Mouse (Mus musculus): ENCODE results near the gene Pde6h. TPM values are rescaled to one million over a fixed set of nuclear protein-coding genes. Genes with fewer than 3 reads are reported as not detected.

Pde6h gene
- total and polyA plus RNA-seq, 3 experiments, result 0.04 to 0.30 TPM; not detected in 1

DNA sequence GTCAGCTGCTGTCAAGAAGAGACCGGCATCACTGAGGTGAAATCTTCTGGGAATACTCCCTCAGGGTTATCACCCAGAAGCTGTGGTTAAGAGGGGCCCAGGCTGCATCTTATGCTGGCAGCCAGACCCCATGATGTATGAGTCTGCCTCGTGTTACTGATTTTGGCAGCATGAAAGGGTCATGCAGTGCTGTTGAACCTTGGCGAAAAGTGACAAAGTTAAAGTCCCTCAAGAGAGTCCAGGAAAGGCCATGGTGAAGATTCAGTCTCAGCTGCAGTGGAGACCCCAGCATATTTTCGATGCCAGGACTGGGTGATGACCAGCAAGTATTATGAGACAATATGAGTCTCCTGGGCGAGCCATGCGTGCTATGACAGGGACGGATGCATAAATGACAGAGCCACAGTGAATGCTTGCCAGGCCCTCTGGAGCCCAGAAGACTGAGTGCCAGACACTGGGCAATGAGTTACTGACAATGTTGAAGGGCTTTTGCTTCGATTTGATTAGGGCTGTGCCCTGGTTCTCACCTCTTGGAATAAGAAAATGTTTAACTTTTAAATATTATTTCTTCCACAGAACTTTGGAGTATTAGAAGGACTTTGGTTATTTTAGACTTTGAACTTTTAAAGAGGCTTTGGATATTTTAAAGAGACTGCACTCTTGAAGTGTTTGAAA lies 7.8 kb upstream of the Pde6h start:
- dilution Hi-C loops (cut with MboI; ENCODE audit: extremely low pct_ligation_motif_present, extremely low pct_unique_long_range_greater_than_20kb, low sequenced_read_pairs), result no loop called here
- H3K9me3 ChIP-seq (replicated peaks; ENCODE audit: low read length), result no peaks in the 10 kb centered on the region
- H3K27me3 ChIP-seq (replicated peaks), result no peaks in the 10 kb centered on the region
- peaks cover 0 to 22% of the 10 kb centered on the region in 2 experiments; a peak in 2 of 4 replicates for H3K4me1 ChIP-seq (ENCODE audit: control insufficient read depth in 1 of 2, insufficient read depth in 2 of 2)
- H3K27ac ChIP-seq (ENCODE audit: insufficient read depth, low read depth), result no peak overlapping the region
- H3K4me2 ChIP-seq (ENCODE audit: insufficient read depth, low read depth, poor library complexity, severe bottlenecking), result no peak overlapping the region
- DNase-seq (ENCODE audit: extremely low read depth), result no peak
- peaks cover 22 to 73% of the 10 kb centered on the region in 2 experiments for H3K36me3 ChIP-seq (replicated peaks in 1 of 2; ENCODE audit: control insufficient read depth in 1 of 2, insufficient read depth in 1 of 2, low read length in 1 of 2)
- no peak overlapping the region for H3K9ac ChIP-seq (ENCODE audit: insufficient read depth, low read depth)
- no peaks in the 10 kb centered on the region for H3K79me2 ChIP-seq (replicated peaks; ENCODE audit: control insufficient read depth, extremely low read depth, insufficient read depth, poor library complexity, severe bottlenecking)
- in situ Hi-C loops (cut with MboI; ENCODE audit: low pct_ligation_motif_present, low pct_unique_long_range_greater_than_20kb, low sequenced_read_pairs), result no loop called here
- H3K4me3 ChIP-seq (replicated peaks in 1 of 3; ENCODE audit: low read depth in 2 of 3, low read length in 2 of 3, poor library complexity in 1 of 3), result no peak overlapping the region
- no peak for TF ChIP-seq TBP (conservative IDR thresholded peaks at IDR 0.05; ENCODE audit: low read depth, low read length)
- no peak for TF ChIP-seq HCFC1 (IDR thresholded peaks at IDR 0.05; ENCODE audit: low read depth, low read length)

- dilution Hi-C loops (cut with MboI; ENCODE audit: extremely low pct_ligation_motif_present, extremely low pct_unique_long_range_greater_than_20kb, low sequenced_read_pairs) (no loop called here), in situ Hi-C loops (cut with MboI; ENCODE audit: low pct_ligation_motif_present, low pct_unique_long_range_greater_than_20kb, low sequenced_read_pairs) (no loop called here)
- Histone ChIP-seq H3K4me2 (ENCODE audit: insufficient read depth, low read depth, poor library complexity, severe bottlenecking) (no peak overlapping the region), H3K36me3 (replicated peaks in 1 of 2; ENCODE audit: control insufficient read depth in 1 of 2, insufficient read depth in 1 of 2, low read length in 1 of 2) (peaks cover 17 to 69% of the 10 kb centered on the region in 2 experiments), H3K27me3 (replicated peaks) (no peaks in the 10 kb centered on the region), H3K4me1 (ENCODE audit: control insufficient read depth in 1 of 2, insufficient read depth in 2 of 2) (peaks cover 0 to 23% of the 10 kb centered on the region in 2 experiments; a peak in 2 of 4 replicates), H3K79me2 (replicated peaks; ENCODE audit: control insufficient read depth, extremely low read depth, insufficient read depth, poor library complexity, severe bottlenecking) (no peaks in the 10 kb centered on the region), H3K9me3 (replicated peaks; ENCODE audit: low read length) (no peaks in the 10 kb centered on the region), H3K4me3 (replicated peaks in 1 of 3; ENCODE audit: low read depth in 2 of 3, low read length in 2 of 3, poor library complexity in 1 of 3) (no peak overlapping the region), H3K9ac (ENCODE audit: insufficient read depth, low read depth) (no peak overlapping the region), H3K27ac (ENCODE audit: insufficient read depth, low read depth) (no peak overlapping the region)
- no peak for DNase-seq (ENCODE audit: extremely low read depth)
- TF ChIP-seq MYC (IDR thresholded peaks at IDR 0.05; ENCODE audit: low read depth, low read length) (no peak), POLR2A (IDR thresholded peaks at IDR 0.05; ENCODE audit: low read depth, low read length) (no peak), MXI1 (IDR thresholded peaks at IDR 0.05; ENCODE audit: low read depth, low read length) (no peak), MAZ (IDR thresholded peaks at IDR 0.05; ENCODE audit: low read depth, low read length) (no peak), USF2 (conservative IDR thresholded peaks at IDR 0.05; ENCODE audit: low read depth, low read length) (no peak), MEF2A (IDR thresholded peaks at IDR 0.05; ENCODE audit: borderline replicate concordance, low read depth, low read length) (no peak), NELFE (IDR thresholded peaks at IDR 0.05; ENCODE audit: low read depth, low read length) (no peak), CHD1 (IDR thresholded peaks at IDR 0.05; ENCODE audit: low read depth, low read length) (no peak), PAX5 (IDR thresholded peaks at IDR 0.05; ENCODE audit: low read length) (no peak)
Measured at GRCm38 (mm10) chr6:136917885-136918284, 5.7 kb upstream of the Pde6h start.
